Mouse (Mus musculus) MEL (cell line): ENCODE results near the gene Nmrk2. TPM values are rescaled to one million over a fixed set of nuclear protein-coding genes. Genes with fewer than 3 reads are reported as not detected.

ENCODE experiments used
- DNase-seq: peaks from one replicate; pipeline ENCODE4 v3.0.0; 2011; ENCODE audit warnings: low read depth, low spot score
- H3K27ac ChIP-seq: 2 replicates; pipeline ENCODE4 v1.5.1; 2012; ENCODE audit warnings: low read depth, mild to moderate bottlenecking, control low read depth, low read length, moderate library complexity; ENCODE audit not compliant: control insufficient read depth
- H3K27me3 ChIP-seq, 2 experiments: fragments of 150-350 bp in 1 of 2; sonication (generic) in 1 of 2; 2 replicates each; pipeline ENCODE4 v1.6.1; 2012; ENCODE audit warnings: low read length in 2 of 2, mild to moderate bottlenecking in 2 of 2, improper control_type of control experiment in 1 of 2, moderate library complexity in 1 of 2; ENCODE audit not compliant: insufficient read depth in 2 of 2, control insufficient read depth in 1 of 2
- H3K36me3 ChIP-seq, 2 experiments: 2 replicates each; pipeline ENCODE4 v1.6.1; 2012 to 2014; ENCODE audit warnings: low read length in 2 of 2, improper control_type of control experiment in 1 of 2, inconsistent platforms in 1 of 2, mild to moderate bottlenecking in 1 of 2; ENCODE audit not compliant: insufficient read depth in 2 of 2, control insufficient read depth in 1 of 2
- H3K4me1 ChIP-seq, 2 experiments: fragments of 150-350 bp in 1 of 2; sonication (generic) in 1 of 2; 2 replicates each; pipeline ENCODE4 v1.6.1; 2012; ENCODE audit warnings: low read length in 2 of 2, improper control_type of control experiment in 1 of 2, mild to moderate bottlenecking in 1 of 2; ENCODE audit not compliant: insufficient read depth in 2 of 2, control insufficient read depth in 1 of 2
- H3K4me3 ChIP-seq, 2 experiments: fragments of 150-350 bp in 1 of 2; sonication (generic) in 1 of 2; 2 replicates each; pipeline ENCODE4 v1.5.1; 2012; ENCODE audit warnings: low read depth in 2 of 2, low read length in 2 of 2, mild to moderate bottlenecking in 2 of 2, moderate library complexity in 2 of 2, control low read depth in 1 of 2, improper control_type of control experiment in 1 of 2; ENCODE audit not compliant: control insufficient read depth in 1 of 2, insufficient read depth in 1 of 2
- H3K79me2 ChIP-seq: 2 replicates; pipeline ENCODE4 v1.6.1; 2012; ENCODE audit warnings: mild to moderate bottlenecking, low read length, moderate library complexity; ENCODE audit not compliant: control insufficient read depth, poor library complexity, insufficient read depth
- H3K9ac ChIP-seq: 2 replicates; pipeline ENCODE4 v1.6.1; 2012; ENCODE audit warnings: low read depth, mild to moderate bottlenecking, control low read depth, low read length, moderate library complexity; ENCODE audit not compliant: control insufficient read depth, poor library complexity, severe bottlenecking
- H3K9me3 ChIP-seq: fragments of 150-350 bp; sonication (generic); replicated peaks from 2 replicates; pipeline ENCODE4 v1.6.1; 2012; ENCODE audit warnings: mild to moderate bottlenecking, low read length, improper control_type of control experiment, moderate library complexity; ENCODE audit not compliant: insufficient read depth
- BHLHE40 ChIP-seq: IDR thresholded peaks from 2 replicates; pipeline ENCODE4 v1.6.1; 2012; ENCODE audit warnings: low read depth, mild to moderate bottlenecking, inconsistent platforms, low read length, improper control_type of control experiment, borderline replicate concordance
- CHD1 ChIP-seq: IDR thresholded peaks from 2 replicates; pipeline ENCODE4 v1.6.1; 2012; ENCODE audit warnings: low read depth, mild to moderate bottlenecking, inconsistent platforms, low read length, improper control_type of control experiment
- EP300 ChIP-seq, 2 experiments: IDR thresholded peaks; 2 replicates each; pipeline ENCODE4 v1.6.1; 2011; ENCODE audit warnings: improper control_type of control experiment in 2 of 2, low read length in 2 of 2, low read depth in 1 of 2, mild to moderate bottlenecking in 1 of 2
- GABPA ChIP-seq: IDR thresholded peaks from 2 replicates; pipeline ENCODE4 v1.6.1; 2012; ENCODE audit warnings: low read depth, mild to moderate bottlenecking, inconsistent platforms, low read length, improper control_type of control experiment, moderate library complexity
- GATA1 ChIP-seq: IDR thresholded peaks from 2 replicates; pipeline ENCODE4 v1.6.1; 2011; ENCODE audit warnings: low read depth, low read length, improper control_type of control experiment
- HCFC1 ChIP-seq: IDR thresholded peaks from 2 replicates; pipeline ENCODE4 v1.6.1; 2012; ENCODE audit warnings: low read depth, mild to moderate bottlenecking, inconsistent platforms, low read length, improper control_type of control experiment, moderate library complexity
- KAT2A ChIP-seq: conservative IDR thresholded peaks from 2 replicates; pipeline ENCODE4 v1.6.1; 2012; ENCODE audit warnings: low read depth, low read length, improper control_type of control experiment, inconsistent platforms
- MAFK ChIP-seq: IDR thresholded peaks from 2 replicates; pipeline ENCODE4 v1.6.1; 2011; ENCODE audit warnings: low read depth, mild to moderate bottlenecking, low read length, improper control_type of control experiment, borderline replicate concordance
- MAX ChIP-seq: IDR thresholded peaks from 2 replicates; pipeline ENCODE4 v1.6.1; 2011; ENCODE audit warnings: low read length, improper control_type of control experiment
- MAZ ChIP-seq: IDR thresholded peaks from 2 replicates; pipeline ENCODE4 v1.6.1; 2012; ENCODE audit warnings: low read depth, mild to moderate bottlenecking, inconsistent platforms, low read length, improper control_type of control experiment
- MEF2A ChIP-seq: IDR thresholded peaks from 2 replicates; pipeline ENCODE4 v1.6.1; 2014; ENCODE audit warnings: low read depth, mild to moderate bottlenecking, inconsistent platforms, low read length, improper control_type of control experiment; ENCODE audit not compliant: poor library complexity, insufficient replicate concordance, severe bottlenecking; ENCODE audit errors: extremely low read depth
- MXI1 ChIP-seq: IDR thresholded peaks from 2 replicates; pipeline ENCODE4 v1.6.1; 2011; ENCODE audit warnings: mild to moderate bottlenecking, low read depth, low read length, improper control_type of control experiment
- MYB ChIP-seq: IDR thresholded peaks from 2 replicates; pipeline ENCODE4 v1.6.1; 2011; ENCODE audit warnings: mild to moderate bottlenecking, low read depth, low read length, improper control_type of control experiment
- MYC ChIP-seq: IDR thresholded peaks from 2 replicates; pipeline ENCODE4 v1.6.1; 2011; ENCODE audit warnings: low read depth, mild to moderate bottlenecking, low read length, improper control_type of control experiment, moderate library complexity
- NELFE ChIP-seq: IDR thresholded peaks from 2 replicates; pipeline ENCODE4 v1.6.1; 2011; ENCODE audit warnings: low read depth, low read length, improper control_type of control experiment
- POLR2A ChIP-seq, 2 experiments: IDR thresholded peaks; 2 replicates each; pipeline ENCODE4 v1.6.1; 2011 to 2012; ENCODE audit warnings: low read length in 2 of 2, mild to moderate bottlenecking in 2 of 2, control low read depth in 1 of 2, improper control_type of control experiment in 1 of 2, low read depth in 1 of 2, moderate library complexity in 1 of 2; ENCODE audit not compliant: control insufficient read depth in 1 of 2, insufficient read depth in 1 of 2, poor library complexity in 1 of 2
- POLR2AphosphoS2 ChIP-seq: IDR thresholded peaks from 2 replicates; pipeline ENCODE4 v1.6.1; 2011; ENCODE audit warnings: low read length, improper control_type of control experiment
- POLR2AphosphoS5 ChIP-seq: IDR thresholded peaks from 2 replicates; pipeline ENCODE4 v1.6.1; 2012; ENCODE audit warnings: low read depth, borderline replicate concordance, mild to moderate bottlenecking, inconsistent platforms, low read length, moderate library complexity, mixed read lengths
- RAD21 ChIP-seq: IDR thresholded peaks from 2 replicates; pipeline ENCODE4 v1.6.1; 2011; ENCODE audit warnings: mild to moderate bottlenecking, low read depth, low read length, improper control_type of control experiment
- SIN3A ChIP-seq: IDR thresholded peaks from 2 replicates; pipeline ENCODE4 v1.6.1; 2012; ENCODE audit warnings: low read length, improper control_type of control experiment, inconsistent platforms
- TAL1 ChIP-seq: IDR thresholded peaks from 2 replicates; pipeline ENCODE4 v1.6.1; 2012; ENCODE audit warnings: mild to moderate bottlenecking, inconsistent platforms, low read length, moderate library complexity, mixed read lengths
- ZC3H11A ChIP-seq: IDR thresholded peaks from 2 replicates; pipeline ENCODE4 v1.6.1; 2012; ENCODE audit warnings: low read depth, mild to moderate bottlenecking, inconsistent platforms, low read length, improper control_type of control experiment
- ZMIZ1 ChIP-seq: IDR thresholded peaks from 2 replicates; pipeline ENCODE4 v1.6.1; 2012; ENCODE audit warnings: low read depth, mild to moderate bottlenecking, inconsistent platforms, low read length, improper control_type of control experiment, moderate library complexity
- ZNF384 ChIP-seq: IDR thresholded peaks from 2 replicates; pipeline ENCODE4 v1.6.1; 2012; ENCODE audit warnings: low read depth, mild to moderate bottlenecking, inconsistent platforms, low read length, improper control_type of control experiment
- polyA plus RNA-seq, 2 experiments: library from polyadenylated mRNA; stranded (reverse) in 1 of 2; unstranded in 1 of 2; fragments of >175 nt in 1 of 2; fragments of >200 nt in 1 of 2; gene quantifications; 2 replicates each; pipeline versions ENCODE4 v1.2.1 to v1.2.4; 2012; ENCODE audit warnings: low replicate concordance in 2 of 2, low read depth in 1 of 2; ENCODE audit not compliant: insufficient read length in 2 of 2, insufficient read depth in 1 of 2, missing spikeins in 1 of 2
- total RNA-seq: library from RNA; depleted of rRNA; stranded (reverse); fragments of 300-350 nt; gene quantifications from 2 replicates; pipeline ENCODE4 v1.2.3, GENCODE M21; 2012

Gene Nmrk2
- total and polyA plus RNA-seq, 3 experiments, result not detected

- no peak for TF ChIP-seq GABPA
- TF ChIP-seq CHD1, result peak; percentile 57; the same call in 1 of the 2 replicates
- no peak; the same call in 1 of the 2 replicates for TF ChIP-seq MAZ
- TF ChIP-seq GATA1, result no peak
- TF ChIP-seq POLR2AphosphoS5, result peak; percentile 97; the same call in 1 of the 2 replicates
- peak; percentile 86 for TF ChIP-seq MXI1
- no peak for TF ChIP-seq MEF2A
- peak; percentile 92 for TF ChIP-seq SIN3A
- no peak for TF ChIP-seq MAFK
- peak; percentile 87; the same call in 1 of the 2 replicates for TF ChIP-seq BHLHE40
- TF ChIP-seq, all 39 proteins: peak for 21
Observed at GRCm38 (mm10) chr10:81176466-81177271, 25.2 kb downstream of the Nmrk2 start, which contains the start of gene Eef2 (continued).

- H3K27me3 ChIP-seq, result no peaks in the 10 kb centered on the region
- H3K9ac ChIP-seq, result peak overlapping the region; percentile 59
- no peak for DNase-seq
- H3K9me3 ChIP-seq, result no peaks in the 10 kb centered on the region
- H3K36me3 ChIP-seq, result peaks cover 5 to 18% of the 10 kb centered on the region in 2 experiments
- peaks cover 36% of the 10 kb centered on the region for H3K79me2 ChIP-seq
- TF ChIP-seq ZNF384 (peak; percentile 42; the same call in 1 of the 2 replicates), MAX (no peak), KAT2A (no peak), MAFK (no peak), TAL1 (no peak), GABPA (no peak), RAD21 (no peak), MAZ (peak; percentile 15; the same call in 1 of the 2 replicates), GATA1 (no peak), ZC3H11A (no peak), HCFC1 (no peak), MXI1 (peak; percentile 73; the same call in 1 of the 2 replicates), POLR2AphosphoS5 (no peak), POLR2A (IDR thresholded peaks at IDR 0.05; ENCODE audit: control insufficient read depth in 1 of 2, insufficient read depth in 1 of 2, low read depth in 1 of 2, low read length in 2 of 2, poor library complexity in 1 of 2) (no peak), ZMIZ1 (no peak), EP300 (IDR thresholded peaks at IDR 0.05; ENCODE audit: low read depth in 1 of 2, low read length in 2 of 2) (no peak; a peak in 1 of 4 replicates), MYC (no peak), NELFE (no peak), CHD1 (no peak), MYB (no peak), POLR2AphosphoS2 (no peak)
- TF ChIP-seq, all 39 proteins: peak for 3
- peak overlapping the region; percentile 58 to 66 for H3K4me3 ChIP-seq
- peak overlapping the region; percentile 69 for H3K27ac ChIP-seq
- H3K4me1 ChIP-seq, result peaks cover 0 to 28% of the 10 kb centered on the region in 2 experiments; a peak in 3 of 4 replicates
Observed at GRCm38 (mm10) chr10:81175936-81176465, 25.9 kb downstream of the Nmrk2 start.
